Mouse (Mus musculus) c-Kit-positive CD71-positive TER-119-positive erythroid progenitor cells, embryonic 14.5 days (primary cell): ENCODE measurements around the gene Gcdh.
A peak's percentile ranks its signal among the peaks of the same experiment; 100 is the strongest.

Source experiments
- DNase-seq: peaks from one replicate; pipeline ENCODE4 v3.0.0-alpha.2; 2013; ENCODE audit warnings: low spot score

Gene Gcdh

DNA sequence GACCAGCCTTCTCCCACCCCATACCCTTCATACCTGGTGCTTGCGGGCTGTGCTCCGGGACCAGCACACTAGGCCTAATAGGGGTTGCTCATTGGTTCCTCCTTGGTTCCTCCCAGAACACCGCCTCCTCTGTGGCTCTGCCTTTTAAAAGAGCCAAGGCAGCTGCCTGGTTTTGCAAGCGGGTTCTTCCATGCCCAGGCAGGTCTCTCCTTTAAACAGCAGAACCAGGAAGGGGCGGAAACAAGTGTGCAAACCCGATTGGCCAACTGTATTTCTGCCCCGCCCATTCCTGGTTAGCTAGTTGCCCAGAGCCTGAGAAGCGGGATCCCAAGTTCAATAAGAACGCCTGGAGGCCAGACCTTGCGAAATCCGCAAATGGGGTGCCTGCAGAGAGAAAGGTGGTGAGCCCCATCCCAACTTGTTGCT is at the start of gene Gcdh:
TSS of gene Gcdh (minus strand) at position 213 of the 426 bp plus-strand sequence.
- peak; percentile 95 for DNase-seq

DNA sequence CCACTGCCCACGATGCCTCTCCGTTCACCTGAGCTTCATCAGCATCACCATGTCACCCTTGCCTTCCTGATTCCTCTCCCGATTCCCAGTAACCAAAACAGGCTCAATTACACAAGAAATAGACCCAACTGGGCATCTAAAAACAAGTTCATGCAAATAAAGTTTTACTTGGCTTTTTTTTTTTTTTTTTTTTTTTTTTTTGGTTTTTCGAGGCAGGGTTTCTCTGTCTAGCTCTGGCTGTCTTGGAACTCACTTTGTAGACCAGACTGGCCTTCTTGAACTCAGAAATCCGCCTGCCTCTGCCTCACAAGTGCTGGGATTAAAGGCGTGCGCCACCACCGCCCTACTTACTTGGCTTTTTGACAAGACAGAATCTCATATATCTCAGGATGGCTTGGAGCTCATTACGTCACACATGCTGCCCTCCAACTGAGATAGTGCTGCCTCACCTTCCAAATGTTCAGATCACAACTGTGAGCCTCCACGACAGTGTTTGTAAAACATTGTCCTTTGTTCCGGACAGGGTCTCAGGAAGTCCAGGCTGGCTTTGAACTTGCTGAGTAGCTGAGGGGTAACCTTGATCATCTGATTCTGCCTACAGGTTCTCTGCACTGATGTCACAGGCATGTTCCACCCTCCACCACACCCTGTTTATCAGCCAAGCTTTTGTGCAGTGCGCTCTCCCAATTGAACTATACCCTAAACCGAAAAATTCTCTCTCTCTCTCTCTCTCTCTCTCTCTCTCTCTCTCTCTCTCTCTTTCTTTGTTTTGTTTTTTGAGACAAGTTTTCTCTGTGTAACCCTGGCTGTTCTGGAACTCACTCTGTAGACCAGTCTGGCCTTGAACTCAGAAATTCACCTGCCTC is 44.1 kb upstream of the Gcdh start:
- DNase-seq = peak; percentile 34

DNA sequence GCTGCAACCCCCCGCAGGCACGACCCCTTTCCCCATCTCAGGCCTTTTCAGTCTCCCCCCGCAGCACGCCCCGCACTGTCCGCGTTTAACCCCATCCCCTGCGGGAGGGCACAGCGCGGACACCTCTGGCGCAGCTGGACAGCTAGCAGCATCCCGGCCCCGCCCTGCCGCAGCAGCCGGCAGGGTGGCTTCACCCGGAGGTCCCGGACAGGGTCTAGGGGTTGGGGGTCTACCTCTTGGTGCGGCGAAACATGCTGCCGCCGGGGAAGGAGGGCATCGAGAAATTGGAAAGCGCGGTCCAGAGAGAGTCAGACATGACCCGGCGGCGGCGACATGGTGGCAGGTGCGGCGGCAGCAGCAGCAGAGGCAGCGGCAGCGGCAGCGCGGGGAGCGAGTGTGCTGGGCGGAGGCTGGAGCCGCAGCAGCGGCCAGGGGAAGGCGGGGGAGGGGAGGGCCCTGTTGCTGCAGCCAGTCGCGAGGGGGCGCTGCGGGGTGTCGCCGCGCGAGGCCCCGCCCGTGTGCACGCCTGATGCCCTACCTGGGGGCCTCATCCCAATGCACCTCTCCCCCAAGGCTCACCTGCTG is 43.3 kb upstream of the Gcdh start, which contains the start of gene Mast1:
TSS of gene Mast1 (minus strand) at position 398 of the 585 bp plus-strand sequence.
- peak; percentile 53 for DNase-seq

DNA sequence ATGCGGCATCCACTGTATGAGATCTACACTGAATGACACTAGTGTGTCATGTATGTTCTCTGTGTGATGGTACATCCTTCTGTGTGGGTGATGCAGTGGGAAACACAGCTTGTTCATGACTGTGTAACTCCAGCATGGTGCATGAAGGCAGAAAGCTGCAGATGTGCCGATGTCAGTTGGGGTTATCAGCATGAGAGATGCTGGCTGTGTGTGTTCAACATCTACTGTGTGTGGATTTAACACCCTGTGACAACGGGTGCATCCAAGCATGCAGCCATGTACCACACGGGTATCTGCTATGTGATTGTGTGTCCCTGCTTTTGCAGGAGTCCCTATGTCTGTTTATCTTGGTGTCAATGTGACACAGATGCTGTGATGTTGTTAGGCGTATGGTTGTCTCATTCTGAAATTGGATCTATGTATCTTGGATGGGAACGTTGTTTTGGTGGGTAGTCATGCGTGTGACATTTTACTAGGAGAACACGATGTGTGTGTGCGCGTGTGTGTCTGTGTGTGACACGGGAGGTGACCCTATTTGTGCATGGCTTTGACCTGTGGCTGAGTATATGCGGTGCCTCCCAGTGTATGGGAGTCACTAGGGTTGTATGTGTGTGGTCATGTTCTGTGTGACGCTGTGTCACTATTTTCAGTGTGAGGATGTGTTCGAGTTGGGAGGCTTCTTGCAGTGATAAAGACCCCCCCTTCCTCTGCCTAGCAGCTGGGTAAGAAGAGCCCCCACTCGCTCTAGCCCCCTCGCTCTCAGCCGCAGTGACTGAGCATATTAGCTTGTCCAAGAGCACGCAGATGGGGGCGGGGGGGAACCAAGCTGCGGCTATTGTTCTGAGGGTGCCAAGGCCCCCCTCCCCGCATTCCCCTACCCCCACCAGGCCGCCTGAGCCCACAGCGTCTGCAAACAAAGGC is 42.6 kb upstream of the Gcdh start:
- no peak for DNase-seq

DNA sequence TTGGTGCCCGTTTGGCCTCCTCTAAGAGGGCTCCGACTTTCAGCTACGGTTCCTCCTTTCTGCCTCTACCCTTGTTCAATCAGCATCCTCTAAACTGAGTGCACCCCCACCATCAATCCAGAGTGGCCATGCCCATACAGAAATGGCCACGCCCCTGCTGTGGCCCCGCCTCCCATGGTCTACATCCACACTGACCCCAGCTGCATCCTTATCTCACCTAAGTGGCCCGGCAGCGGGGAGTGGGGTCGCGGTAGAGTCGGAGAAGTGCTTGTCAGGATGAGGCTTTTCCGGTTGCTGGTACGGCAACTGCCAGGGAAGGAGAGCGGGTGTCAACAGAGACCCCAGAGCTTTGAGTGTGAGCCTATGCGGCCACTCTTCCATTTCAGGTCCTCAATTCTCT is 41.8 kb upstream of the Gcdh start:
- DNase-seq = no peak

DNA sequence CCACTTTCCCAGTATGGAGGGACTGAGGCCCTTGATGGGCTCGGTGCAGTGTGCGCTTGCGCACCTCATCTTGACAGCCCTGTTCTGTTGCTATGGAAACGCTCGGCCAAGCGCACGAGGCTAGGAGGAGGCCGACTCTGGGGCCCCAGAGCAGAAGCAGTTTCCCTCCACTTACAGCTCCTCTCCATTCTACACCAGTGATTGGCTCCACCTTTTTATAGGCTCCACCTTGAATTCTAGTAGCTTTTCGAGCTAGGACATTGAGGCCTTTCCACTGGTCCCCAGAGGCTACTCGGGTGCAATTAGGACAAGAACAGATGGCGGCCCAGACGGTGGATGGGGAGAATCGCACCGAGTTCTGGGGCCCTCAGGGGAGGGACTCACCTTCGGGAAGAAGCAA is 41.1 kb upstream of the Gcdh start:
- no peak for DNase-seq

DNA sequence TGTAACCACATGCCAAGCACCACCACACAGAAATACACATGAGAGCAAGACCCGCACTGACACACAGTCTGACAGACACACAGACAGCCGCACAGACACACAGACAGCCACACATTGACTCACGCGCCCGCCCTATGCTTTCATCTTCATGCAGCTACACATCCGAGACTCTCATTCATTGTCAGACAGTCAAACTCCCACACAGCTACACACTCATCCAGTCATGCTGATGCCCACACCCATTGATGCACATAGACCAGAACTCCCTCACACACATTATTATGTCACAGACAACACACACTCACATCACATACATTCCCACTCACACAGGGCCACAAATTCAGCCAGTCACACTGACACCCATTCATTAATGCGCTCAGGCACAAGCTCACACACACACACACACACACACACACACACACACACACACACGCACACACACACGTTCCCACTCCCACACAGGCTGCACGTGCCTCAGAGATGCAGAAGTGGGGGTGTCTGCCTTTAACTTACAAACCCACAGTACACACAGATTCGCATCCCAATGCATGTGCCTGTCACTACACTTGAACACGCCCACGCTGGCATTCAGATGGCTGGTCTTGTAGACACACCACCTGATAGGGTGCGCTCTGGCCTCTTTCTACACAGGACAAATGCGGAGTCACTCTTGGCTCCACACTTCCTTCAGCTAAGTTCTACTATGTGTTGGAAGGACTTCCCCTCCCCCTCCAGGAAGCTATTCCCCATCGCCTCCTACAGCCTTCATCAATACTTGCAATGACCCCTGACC is 40.2 kb upstream of the Gcdh start:
- no peak for DNase-seq

DNA sequence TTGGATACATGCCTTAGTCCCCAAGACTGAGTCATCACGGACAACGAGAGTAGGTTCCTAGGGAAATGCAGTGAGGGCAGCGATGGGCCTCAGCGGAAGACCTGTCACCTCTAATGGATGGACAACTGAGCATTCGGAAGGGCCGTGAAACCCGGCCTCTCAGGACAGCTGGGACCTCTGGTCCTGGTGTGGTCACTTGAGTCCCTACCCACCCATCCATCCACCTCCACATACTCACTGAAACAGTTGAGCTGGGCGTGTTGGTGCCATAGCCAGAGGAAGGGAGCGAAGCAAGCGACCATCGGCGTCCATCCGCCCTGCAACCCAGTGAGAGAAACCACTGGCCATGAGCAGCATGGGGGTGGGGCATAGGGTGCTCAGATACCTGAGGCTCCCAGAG is 36.9 kb upstream of the Gcdh start:
- DNase-seq = no peak

DNA sequence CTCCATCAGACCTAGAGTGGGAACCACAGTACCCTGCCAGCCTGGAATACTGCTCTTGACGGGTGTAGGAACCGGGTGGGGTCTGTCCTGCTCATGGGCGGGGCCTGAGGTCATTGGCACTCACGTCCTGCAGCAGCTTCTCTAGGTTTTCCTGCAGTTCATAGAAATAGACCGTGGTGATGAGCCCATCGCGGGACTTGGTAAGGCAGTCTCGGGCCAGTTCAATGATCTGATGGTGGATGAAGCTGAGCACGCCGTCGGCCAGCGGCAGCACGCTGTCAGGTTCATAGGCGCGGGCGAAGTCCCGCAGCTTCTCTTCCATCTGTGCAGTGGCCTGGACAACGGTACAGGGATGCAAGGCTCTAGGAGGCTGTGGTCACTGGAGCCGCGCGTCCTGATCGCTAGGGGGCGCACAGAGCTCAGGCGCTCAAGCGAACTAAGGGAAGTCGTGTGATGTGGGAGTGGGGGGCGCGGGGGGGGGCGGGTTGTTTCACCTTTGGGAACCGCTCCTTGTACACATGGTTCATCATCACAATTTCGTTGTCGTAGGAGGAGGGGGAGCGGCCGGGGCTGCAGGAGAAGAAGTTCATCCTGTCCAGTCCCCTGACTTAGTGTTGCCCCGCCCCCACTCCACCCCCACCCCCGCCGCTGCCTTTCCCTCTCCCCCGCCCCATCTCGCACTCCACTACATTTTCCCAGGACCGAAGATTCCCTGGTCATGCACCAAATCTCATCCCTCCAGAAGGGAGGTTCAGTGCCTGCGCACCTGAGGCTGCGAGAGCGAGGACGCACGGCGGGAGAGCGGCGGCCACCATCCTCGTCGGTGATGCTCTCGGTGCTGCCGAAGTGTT is 35.0 kb upstream of the Gcdh start:
- no peak for DNase-seq

DNA sequence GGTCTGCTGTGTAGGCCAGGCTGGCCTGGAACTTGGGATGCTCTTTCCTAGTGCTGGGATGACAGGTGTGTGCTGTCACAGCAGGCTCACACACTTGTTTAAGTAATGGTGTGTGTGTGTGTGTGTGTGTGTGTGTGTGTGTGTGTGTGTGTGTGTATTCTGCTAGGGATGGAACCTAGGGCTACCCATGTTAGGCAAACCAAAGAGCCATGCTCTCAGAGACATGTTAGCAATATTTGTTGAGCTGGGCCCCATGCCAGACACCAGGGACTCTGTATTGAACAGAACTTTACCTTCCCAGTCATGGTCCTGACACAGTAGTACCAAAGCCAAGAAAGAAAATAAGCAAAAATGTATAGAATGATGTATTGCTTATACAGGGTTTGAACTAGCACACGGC is 33.8 kb upstream of the Gcdh start:
- no peak for DNase-seq

DNA sequence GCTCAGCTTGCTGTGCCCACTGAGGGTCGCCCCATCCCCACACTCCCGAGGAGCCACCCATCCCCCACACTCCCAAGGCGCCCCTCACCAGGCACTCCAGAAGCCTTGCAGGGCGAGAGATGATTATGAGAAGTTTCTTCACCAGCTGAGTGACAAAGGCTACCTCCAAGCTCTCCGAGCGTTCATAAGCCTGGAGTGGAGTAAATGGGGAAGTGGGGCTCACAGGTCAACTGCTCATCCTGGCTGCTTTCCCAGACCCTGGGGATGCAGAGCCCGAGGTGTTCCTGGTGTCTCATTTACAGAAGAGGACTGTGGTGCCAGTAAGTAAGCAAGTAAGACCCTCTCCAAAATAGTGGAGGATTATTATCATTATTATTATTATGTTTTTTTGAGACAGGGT is 31.8 kb upstream of the Gcdh start:
- DNase-seq = no peak

DNA sequence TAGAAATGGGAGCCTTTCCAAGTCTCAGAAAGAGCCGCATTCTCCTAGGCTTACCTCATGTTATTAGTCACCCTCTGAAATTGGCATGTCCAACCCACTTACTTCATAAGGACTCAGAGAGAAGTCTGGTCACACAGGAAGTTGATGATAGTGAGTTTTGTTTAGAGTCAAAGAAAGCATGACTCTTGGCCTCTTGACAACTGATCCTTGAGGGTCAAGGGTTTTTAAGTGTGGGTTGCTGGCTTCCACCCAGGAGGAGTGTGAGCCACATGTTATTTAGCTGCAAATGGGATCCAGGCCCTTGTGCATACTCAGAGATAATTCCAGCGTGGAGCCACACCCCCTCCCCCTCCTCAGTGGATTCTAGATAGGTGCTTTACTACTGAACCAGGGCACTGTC is 27.9 kb upstream of the Gcdh start:
- DNase-seq = no peak

DNA sequence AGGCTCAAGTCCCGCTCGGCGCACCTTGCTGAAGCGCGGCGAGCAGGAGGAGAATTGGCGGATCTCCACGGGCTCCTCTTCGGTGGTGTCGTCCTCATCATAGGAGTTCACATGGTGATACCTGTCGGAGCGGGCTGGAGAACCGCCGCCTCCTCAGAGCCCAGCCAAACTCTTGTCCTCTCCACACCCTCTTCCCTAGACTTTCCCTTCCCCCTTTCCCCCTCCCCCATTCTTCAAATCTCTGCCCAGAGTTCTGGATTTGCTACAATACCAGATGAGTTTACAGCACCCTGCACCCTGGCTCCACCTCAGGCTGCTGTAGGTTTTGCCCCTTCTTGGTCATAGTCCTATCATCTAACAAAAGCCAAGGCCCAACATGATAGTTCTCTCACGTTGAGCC is 24.9 kb upstream of the Gcdh start:
- DNase-seq = no peak

DNA sequence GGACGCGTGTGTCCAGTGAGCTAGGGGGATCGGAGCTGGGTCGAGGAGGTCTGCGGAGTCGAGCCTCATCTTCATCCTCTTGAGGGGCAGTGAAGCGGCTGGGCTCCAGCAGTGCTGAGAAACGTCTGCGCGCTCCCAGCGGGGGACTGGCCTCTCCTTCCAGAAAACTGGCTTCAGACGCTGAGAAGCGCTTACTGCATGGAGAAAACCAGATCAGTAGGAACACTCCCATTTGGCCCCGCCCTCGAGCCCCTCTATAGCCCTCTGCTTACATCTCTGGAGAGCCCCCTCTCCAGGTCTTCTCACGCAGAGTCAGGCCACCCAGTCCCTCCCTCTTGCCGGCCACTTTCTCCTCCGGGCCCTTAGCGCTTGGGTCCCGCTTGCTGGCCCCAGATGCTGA is 24.1 kb upstream of the Gcdh start:
- no peak for DNase-seq

DNA sequence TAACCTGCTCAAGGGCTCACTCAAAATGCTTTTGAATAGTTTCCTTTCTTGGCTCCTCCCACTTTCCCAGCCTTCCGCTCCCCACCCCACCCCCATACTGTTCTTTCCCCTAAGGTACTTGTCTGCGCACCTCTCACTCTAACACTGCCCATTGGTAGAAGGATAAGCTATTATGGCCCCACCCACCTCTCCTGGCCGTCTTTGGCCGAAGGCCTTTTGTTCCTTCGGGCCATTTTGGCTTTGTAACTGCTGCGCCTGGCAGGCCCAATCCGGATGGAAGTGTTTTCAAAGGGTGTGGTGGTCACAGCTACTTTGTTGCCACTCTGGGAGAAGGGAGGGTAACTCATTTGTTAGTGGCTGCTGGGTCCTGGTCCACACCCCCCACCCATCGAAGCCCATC is 21.5 kb upstream of the Gcdh start:
- no peak for DNase-seq

DNA sequence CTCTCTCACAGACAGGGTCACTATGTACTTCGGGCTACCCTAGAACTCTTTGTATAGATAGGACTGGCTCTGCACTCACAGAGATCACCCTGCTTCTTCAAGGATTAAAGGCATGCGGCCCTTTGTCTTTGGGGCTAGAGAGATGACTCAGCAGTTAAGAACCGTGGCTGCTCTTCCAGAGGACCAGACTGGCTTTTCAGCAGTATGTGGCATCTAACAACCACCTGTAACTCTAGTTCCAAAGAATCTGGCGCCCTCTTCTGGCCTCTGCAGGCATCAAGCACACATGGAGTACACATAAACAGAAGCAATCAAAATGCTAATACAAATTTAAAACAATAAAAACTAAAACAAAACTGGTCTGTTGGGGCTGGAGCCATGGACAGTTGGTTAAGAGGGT is 20.2 kb upstream of the Gcdh start:
- peak; percentile 85 for DNase-seq

DNA sequence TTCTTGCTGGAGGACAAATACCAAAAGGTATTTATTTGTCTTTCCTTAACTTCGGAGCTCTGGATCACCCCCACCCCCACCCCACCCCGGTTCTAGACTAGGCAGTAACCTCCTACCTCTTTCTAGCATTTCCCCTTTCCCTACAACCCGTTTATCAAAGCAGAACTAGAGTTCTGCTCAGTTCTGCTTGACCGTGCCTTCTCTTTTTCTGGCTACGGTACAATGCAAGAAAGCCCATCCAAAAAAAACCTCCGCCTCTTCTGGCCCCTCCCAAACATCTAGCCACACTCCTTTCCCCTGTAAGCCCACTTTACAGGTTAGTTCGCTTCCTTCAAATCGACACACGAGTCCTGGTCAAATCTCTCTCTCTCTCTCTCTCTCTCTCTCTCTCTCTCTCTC is 19.8 kb upstream of the Gcdh start:
- DNase-seq = no peak

DNA sequence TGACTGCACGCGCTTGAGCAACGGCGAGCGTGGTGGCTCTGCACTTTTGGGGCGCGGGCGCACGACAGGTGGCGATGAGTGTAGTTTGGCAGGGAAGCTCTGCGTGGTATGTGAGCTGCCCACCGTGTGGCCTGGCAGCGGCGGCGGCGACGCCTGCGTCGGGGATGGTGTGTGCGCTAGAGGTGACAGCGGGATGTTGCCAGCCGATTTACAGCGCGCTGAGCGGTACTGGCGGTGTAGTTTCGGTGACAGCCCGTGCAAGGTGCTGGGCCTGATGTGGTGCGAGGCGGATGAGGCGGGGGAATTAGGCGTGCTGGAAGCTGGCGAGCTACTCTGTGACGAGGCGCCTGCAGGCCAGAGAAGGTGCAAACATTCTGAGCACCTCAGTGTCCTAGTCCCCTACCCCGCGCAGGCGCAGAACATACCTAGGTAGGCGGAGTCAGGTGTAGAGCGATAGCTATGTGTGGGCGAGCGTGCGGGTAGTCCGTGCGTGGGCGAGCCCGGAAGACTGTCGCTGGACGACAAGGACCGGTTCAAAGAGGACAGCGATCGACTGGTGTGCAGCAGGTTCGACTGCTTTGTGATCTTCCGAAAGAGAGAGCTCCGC is 19.3 kb upstream of the Gcdh start:
- DNase-seq = peak; percentile 87

DNA sequence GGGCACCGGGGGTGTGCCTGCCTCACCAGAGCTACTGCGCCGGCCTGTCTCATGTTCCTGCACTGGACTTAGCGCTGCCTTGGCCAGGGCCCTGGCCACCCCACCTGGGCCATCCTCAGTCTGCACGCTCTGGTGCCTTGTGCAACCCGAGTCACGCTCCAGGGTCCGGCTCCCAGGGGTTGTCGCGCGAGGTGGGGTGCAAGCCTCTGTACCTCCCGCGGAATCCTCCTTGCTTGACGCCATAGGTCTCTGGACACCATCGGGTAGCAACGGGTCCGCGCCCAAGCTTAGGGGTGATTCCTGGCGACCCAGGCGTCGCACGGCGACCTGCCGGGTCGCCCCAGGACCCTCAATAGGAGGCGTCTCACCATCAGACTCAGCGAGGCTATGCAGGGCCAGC is 18.7 kb upstream of the Gcdh start:
- DNase-seq = no peak

DNA sequence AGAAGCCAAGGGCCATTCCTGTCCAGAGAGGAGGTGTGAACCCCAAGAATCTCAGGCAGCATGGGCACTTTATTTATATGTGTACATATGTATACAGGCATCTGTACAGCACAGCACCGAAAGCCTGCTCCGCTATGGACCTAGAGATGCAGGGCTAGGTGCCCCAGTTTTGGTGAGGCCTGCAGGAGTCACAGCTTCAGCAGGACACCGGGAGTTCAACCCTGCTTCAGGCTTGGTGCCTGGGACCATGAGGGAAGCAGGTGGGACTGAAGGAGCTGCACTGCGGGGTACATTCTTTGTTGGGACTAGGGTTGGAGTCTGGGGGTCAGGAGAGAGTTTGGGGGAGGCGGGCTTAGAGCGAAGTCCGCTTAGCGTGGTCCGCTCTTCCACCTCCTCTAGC is 18.1 kb upstream of the Gcdh start:
- no peak for DNase-seq
